Mouse (Mus musculus) stomach, postnatal 0 days (tissue): ENCODE results near the gene Cmip.

Source experiments
- CTCF ChIP-seq: IDR thresholded peaks from 2 replicates; pipeline ENCODE4 v1.5.1; 2016; ENCODE audit warnings: antibody characterized with exemption, low read depth, mild to moderate bottlenecking, moderate library complexity
- EP300 ChIP-seq: optimal IDR thresholded peaks from 2 replicates; pipeline ENCODE3; 2016; ENCODE audit warnings: antibody characterized with exemption

- no peak for TF ChIP-seq CTCF
- TF ChIP-seq EP300: no peak
Observed at GRCm38 (mm10) chr8:117348718-117349394, 92.0 kb downstream of the Cmip start.
